Mouse (Mus musculus) forebrain, postnatal 0 days (tissue): ENCODE measurements at regions not wholly inside any gene's neighbourhood (a gene's known extent, or its start where the extent isn't known, plus 50 kb on each side); places are given as distances from the start of the nearest gene placed in this dataset.
"Not testable (repeated sequence)": the region's sequence is repeated elsewhere in the genome, so short reads cannot be mapped to it uniquely, and the experiment has no call there.

Experiments used
- ATAC-seq: fragments of 200-750 bp; cut with Nextera tagmentation; 2 replicates; pipeline ENCODE4 v1.8.0; 2017; ENCODE audit warnings: mild to moderate bottlenecking, moderate library complexity
- DNase-seq: peaks from one replicate; pipeline ENCODE4 v3.0.0-alpha.2; 2015
- H3K27ac ChIP-seq: fragments of 300-500 bp; sonication (generic); 2 replicates; pipeline ENCODE4 v1.5.1; 2014; ENCODE audit warnings: low read depth, mild to moderate bottlenecking, antibody characterized with exemption, low read length, moderate library complexity, mixed read lengths
- H3K27me3 ChIP-seq: fragments of 300-500 bp; sonication (generic); 2 replicates; pipeline ENCODE4 v1.6.1; 2014; ENCODE audit warnings: mild to moderate bottlenecking, low read length, mixed read lengths; ENCODE audit not compliant: insufficient read depth
- H3K36me3 ChIP-seq: fragments of 300-500 bp; sonication (generic); 2 replicates; pipeline ENCODE4 v1.6.1; 2014; ENCODE audit warnings: mild to moderate bottlenecking, moderate library complexity; ENCODE audit not compliant: insufficient read depth
- H3K4me1 ChIP-seq: fragments of 300-500 bp; sonication (generic); 2 replicates; pipeline ENCODE4 v1.6.1; 2014; ENCODE audit warnings: antibody characterized with exemption; ENCODE audit not compliant: insufficient read depth
- H3K4me2 ChIP-seq: fragments of 300-500 bp; sonication (generic); 2 replicates; pipeline ENCODE4 v1.6.1; 2014; ENCODE audit warnings: low read depth, mild to moderate bottlenecking, moderate library complexity
- H3K4me3 ChIP-seq: fragments of 300-500 bp; sonication (generic); 2 replicates; pipeline ENCODE4 v1.5.1; 2014; ENCODE audit warnings: low read depth, low read length, mixed read lengths
- H3K9ac ChIP-seq: fragments of 300-500 bp; sonication (generic); 2 replicates; pipeline ENCODE4 v1.6.1; 2014; ENCODE audit warnings: mild to moderate bottlenecking
- H3K9me3 ChIP-seq: fragments of 300-500 bp; sonication (generic); 2 replicates; pipeline ENCODE4 v1.6.1; 2016; ENCODE audit warnings: low read length
- CTCF ChIP-seq: sonication (generic); IDR thresholded peaks from 2 replicates; pipeline ENCODE4 v1.5.1; 2016; ENCODE audit warnings: antibody characterized with exemption, control low read depth, low read depth
- WGBS: fragments of 180-500 bp; shearing (Covaris S2); extraction: QIAGEN DNeasy Blood & Tissue Kit; methylation state at CpG from one replicate; pipeline ENCODE4 v1.1.7; 2014; 5-methylcytosine and 5-hydroxymethylcytosine counted together

GRCm38 (mm10) chrX:58812824-58813223 is 96.3 kb upstream of the 4930550L24Rik start:
- peak; percentile 9 for DNase-seq
- not testable (repeated sequence) for H3K9ac ChIP-seq, H3K27ac ChIP-seq, H3K4me2 ChIP-seq, H3K9me3 ChIP-seq, H3K4me3 ChIP-seq, H3K4me1 ChIP-seq, H3K27me3 ChIP-seq, H3K36me3 ChIP-seq, ATAC-seq
- peak; percentile 35 for TF ChIP-seq CTCF
- WGBS = 73% methylated on average over 1 of the region's 1 CpGs
